Mouse (Mus musculus): ENCODE data around the gene Dact2. TPM values are rescaled to one million over a fixed set of nuclear protein-coding genes. Genes with fewer than 3 reads are reported as not detected.

Gene Dact2
- total RNA-seq, 4 experiments from 2014 or later, result 0.59 to 1.4 (median 1.1) TPM

GRCm38 (mm10) chr17:14212796-14213195 lies 8.7 kb upstream of the Dact2 start:
- DNase-seq, result peak; percentile 55

DNA sequence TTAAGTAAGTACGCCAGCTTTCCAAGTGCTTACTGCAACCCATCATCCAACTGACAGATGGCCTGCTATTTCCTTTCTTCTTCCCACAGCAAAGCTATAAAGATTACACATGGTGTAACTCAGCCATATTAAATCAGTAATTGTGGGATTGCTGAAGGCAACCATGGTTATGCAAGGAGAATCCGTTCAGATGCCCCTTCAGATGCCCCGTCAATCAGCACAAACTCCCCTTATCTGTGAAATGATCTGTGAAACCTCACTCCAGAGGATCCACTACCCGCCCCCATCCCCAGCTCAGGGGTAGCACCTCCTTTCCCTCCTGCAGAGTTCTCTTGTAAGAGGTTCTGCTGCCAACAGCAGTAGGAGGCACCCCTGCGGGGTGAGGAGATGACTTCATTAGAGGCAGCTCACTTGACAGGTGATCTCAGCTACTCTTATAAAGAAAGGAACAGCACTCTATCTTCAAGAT lies 3.0 kb upstream of the Dact2 start:
- no peak for DNase-seq

DNA sequence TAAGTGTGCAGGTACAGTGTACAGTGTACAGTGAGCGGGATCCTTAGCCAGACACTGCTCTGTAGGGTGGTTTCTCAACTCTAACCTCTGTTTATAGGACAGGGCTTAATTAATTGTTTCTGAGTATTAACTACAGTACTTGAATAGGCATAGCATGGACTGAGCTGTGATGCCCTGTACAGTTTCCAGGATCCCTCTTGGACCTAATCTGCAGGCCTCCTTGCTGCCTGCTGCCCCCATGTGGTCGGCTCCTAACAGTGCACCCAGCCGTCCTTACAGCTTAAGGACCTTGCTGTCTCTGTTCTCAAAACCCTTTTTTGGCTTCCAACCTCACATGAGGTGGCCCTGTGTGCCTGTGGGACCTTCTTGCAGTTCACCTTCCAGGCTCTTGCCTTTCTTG lies 2.0 kb upstream of the Dact2 start:
- DNase-seq, result peak; percentile 27

GRCm38 (mm10) chr17:14205236-14205635 lies 1.1 kb upstream of the Dact2 start:
- DNase-seq, result no peak

DNA sequence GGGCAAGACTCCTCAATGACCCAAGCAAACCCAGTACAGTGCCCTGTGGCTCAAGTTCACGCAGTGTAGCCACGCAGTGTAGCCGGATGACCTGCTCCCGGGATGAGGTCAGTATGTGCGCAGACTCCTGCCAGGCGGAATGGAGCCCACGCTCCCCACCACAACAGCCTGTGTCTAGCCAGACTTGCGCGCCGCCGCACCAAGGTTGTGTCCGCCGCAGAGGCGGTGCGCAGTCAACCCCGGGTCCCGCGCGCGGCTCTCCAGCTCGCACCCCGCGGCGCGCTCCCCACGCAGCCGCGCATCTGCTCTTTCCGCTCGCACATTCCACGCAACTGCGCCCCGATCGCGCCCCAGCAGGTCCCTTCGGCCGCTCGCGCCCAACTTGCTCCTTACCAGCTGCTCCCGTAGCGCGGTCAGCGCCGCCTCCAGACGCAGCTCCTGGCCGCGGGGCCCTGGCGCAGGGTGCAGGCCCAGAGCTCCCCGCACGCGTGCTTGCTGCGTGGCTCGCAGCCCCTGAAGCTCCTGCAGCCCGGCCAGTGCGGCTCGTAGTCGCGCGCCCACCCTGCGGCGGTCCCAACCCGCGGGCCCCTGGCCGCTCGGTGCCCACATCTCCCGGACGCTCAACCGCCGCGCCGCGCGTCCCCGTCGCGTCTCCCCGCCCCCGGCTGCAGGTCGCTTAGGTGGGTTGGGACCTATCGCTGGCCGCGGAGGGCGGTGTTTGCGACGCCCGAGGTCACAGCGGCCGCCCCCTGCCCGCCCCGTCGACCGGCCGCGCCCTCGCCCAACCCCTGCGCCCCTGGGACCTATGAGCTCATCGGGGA lies 773 bp downstream of the Dact2 start:
- no peak for DNase-seq

DNA sequence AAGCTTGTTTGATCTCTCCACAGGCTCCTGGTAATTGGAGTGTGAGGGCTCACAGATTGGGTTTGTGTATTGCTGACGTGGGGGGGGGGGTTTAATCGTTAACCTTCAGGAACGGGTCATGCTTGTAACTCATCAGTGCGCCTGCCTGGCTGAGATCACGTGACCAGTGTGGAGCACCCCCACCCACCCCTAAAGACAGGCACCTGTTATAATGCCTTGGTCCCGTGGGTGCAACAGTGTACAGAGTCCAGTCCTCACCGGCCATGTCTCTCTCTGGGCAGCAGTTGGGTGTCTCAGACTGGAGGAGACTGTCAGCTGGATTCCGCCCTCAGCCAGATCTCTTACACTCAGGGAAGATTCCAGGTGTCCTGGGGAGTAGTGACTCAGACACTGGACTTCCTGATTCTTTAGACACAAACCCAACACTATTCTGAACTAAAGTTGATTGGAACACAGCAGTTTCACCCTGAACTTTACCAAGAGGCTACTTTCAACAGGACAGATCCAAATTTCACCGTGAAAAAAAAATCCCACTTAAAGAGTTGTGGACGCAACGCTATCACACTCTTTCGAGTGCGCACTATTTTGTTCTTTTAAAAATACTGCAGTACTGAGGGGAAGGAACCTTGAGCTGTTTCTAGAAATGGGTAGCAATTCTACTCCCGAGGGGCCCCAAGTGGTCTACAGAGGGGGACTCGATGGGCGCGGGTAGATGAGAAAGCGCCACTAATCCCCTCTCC lies 1.6 kb downstream of the Dact2 start:
- DNase-seq, result no peak

DNA sequence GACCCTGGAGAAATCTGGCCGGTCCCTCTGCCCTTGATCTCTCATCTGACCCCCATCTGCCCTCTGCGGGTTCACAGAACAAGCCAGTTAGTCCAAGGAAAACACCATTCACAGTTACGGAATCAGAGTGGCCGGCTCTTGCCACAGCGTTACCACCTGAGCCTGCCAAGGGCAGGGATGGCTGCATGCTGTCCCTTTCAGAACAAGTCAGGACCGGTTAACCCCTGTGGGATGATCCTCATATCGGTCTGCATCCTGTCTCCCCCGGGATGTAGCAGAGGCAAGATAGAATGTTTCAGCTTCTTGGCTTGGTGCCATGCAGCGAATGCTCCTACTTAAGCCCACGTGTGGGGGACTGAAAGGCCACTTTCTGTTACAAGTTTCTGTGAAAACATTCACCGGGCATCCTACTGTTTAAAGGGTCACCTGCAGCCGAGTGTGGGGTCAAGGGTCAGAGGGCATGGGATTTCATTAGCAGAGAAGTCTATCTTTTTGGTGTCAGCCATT lies 2.8 kb downstream of the Dact2 start:
- no peak for DNase-seq

- DNase-seq, result no peak
Measured at GRCm38 (mm10) chr17:14200206-14200605, 3.9 kb downstream of the Dact2 start.

DNA sequence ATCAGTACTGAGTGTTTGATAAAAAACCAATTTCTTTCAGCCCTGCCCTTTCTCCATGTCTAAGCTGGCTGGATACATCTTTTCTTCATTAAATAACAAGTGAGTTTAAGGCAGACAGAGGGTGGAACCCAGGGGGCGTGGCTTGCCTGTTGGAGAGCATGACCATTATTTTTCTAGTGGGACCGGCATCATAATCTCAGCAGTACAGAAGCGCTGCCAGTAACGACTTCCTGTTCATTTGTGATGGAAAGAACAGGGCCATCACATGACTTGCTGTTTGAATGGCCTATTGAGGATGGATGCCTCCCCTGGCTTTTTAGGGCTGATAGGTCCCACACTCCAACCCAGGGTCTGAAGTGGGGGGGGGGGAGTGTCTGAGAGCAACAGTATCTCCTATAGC lies 4.5 kb downstream of the Dact2 start:
- no peak for DNase-seq

GRCm38 (mm10) chr17:14192924-14193323 lies 11.2 kb downstream of the Dact2 start:
- DNase-seq, result no peak

DNA sequence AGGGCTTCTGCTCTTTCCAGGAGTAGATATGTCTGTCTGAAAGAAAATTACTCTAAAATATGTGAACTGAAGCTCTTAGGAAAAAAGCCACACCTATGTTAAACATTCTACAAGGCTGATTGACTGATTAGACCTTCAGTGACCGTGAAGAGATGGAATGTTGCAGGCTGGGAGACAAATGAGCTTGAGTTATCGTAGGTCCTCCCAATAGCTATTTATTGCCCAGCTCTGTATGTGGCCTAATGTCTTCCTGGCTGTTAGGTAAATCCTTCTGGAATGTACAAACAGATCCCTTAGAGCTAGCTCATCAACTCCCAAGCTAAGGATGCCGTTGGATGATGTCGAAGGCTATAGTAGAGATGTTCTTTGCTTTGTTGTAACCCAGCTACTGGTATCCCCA lies 11.7 kb downstream of the Dact2 start:
- DNase-seq, result no peak

- DNase-seq, result no peak
Measured at GRCm38 (mm10) chr17:14188455-14188854, 15.6 kb downstream of the Dact2 start.

DNA sequence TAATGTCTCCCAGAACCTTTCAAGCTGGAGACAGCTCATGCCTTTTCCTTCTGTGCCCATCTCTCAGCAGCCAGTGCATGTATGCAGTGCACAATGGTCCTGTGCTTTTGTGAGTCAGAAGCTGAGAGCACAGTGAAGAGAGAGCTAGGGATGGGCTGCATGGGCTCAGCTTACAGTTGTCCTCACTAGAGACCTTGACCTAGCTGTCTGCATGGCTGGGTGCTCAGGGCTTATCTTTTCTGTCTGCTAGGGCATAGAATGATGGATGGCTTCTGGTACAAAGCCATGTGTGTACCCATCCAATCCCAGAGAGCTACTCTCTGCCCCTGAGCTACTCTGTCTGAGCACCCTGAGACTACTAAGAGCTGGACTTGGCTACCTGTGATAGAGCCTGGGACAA lies 17.0 kb downstream of the Dact2 start:
- DNase-seq, result peak; percentile 60

DNA sequence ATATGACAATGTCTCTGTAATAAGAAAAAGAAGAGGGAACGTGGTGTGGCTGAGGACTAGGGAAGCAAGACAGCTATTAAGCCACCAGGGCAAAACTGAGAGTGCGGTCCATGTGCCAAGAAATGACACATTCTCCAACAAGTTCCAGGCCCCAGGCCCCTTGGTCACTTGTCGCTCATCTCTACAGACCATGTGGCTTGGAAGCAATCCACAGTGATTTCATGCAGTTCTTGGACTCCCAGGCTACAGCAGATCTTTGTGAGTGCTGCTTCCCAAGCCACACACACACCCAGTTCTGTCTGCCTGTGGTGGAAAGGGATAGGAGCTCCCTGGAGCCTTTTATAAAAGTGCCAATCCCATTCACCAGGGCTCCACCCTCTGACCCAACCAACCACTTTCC lies 17.9 kb downstream of the Dact2 start:
- no peak for DNase-seq

GRCm38 (mm10) chr17:14184192-14184814 lies 19.8 kb downstream of the Dact2 start:
- DNase-seq, result no peak

GRCm38 (mm10) chr17:14183717-14184116 lies 20.4 kb downstream of the Dact2 start:
- no peak for DNase-seq

DNA sequence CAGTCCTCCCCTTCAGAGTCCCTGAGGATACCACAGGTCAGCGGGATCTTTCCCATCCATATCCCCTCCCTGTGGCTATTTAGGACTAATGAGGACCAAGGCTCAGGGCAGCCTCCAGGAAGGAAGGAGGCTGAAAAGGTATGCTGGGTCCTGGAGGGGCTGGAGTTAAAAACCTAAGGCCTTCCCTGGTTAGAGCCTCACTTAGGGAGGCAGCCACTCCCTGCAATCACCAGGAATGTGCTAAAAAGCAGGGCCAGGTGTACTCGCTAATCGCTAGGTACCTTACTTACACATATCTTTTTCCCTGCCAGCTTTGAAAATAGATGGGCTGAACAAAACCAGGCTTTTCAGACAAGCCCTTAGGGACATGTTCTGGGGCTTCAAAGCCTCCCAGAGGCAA lies 21.2 kb downstream of the Dact2 start:
- DNase-seq, result no peak

- DNase-seq, result no peak
Measured at GRCm38 (mm10) chr17:14178911-14179310, 25.2 kb downstream of the Dact2 start.

GRCm38 (mm10) chr17:14178475-14178874 lies 25.6 kb downstream of the Dact2 start:
- no peak for DNase-seq

DNA sequence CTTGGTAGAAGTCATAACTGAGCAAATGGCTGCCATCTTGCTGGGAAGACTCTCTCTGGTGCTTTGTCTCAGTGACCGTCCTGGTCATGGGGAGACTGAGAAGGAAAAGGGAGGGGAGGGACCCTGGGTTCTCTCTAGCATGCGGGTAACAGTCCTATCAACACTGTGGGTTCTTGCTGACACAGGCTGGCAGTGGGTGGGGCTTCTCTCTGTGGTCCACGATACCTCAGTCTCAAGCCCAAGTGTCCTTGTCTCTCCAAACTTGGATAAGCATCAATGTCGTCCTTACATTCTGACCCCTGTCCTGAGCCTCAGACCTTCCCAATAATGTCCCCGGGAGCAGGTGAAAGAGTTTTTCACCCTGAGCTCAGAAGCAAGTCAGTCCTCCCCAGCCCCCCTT lies 26.1 kb downstream of the Dact2 start:
- no peak for DNase-seq

DNA sequence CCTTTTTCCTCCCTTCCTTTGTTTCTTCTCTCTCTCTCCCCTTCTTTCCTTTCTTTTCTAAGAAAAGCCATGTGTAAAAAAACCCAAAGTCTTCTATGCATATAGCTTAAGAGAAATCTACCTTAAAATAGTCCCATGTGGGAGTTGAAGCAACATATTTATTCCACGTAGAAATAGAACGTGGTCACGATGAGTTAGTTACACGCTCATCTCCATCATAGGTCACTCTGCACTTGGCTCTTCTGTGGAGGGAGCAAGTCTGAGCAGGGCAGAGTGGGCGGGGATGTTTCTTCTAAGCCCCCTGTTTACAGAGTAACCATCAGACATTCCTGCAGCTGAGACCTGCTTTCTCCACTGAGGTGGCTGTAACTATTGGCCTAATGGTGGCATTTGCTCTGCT lies 27.1 kb downstream of the Dact2 start:
- no peak for DNase-seq

DNA sequence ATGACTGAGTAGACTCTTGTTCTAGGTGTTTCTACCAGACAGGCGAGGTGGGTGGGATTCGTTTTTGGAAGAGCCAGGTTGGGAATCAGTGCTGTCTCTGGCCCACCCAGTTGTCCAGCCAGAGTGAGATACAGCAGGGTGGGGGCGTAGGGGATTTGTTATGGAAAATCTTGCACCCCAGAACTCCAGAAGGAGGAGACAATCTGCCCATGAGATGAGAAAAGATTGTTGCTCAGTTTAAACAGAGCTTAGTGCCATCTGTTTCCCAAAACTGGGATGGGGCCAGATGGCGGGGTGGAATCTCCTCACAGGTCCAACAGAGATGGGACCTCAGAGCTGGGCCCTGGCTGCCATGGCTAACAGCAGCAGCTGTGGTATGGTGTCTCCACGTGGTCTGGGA lies 28.4 kb downstream of the Dact2 start:
- no peak for DNase-seq

- DNase-seq, result no peak
Measured at GRCm38 (mm10) chr17:14175019-14175418, 29.1 kb downstream of the Dact2 start.

All from adrenal gland, adult 8-10 months (tissue).